Comparison of ENCODE assay signal across 21 mouse cellular contexts in the genomic region with DNA sequence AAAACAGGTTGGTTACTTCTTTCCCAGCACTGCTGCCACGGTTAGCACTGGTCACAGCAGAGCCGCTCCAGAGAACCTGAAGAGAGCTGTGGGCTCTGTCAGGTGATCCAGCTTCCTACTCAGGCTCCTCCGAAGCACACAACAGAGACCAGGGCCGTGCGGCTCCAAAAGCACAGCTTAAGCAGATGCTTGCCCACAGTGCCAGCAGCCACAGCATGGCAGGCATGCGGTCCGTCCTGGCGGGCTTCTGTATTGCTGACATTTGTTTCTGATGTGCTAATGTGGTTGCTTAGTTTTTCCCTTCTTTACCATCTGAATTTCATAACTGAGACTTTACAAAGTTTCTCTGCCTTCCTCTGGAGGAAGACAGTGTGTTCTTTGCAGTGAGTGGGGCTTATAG. TPM values are rescaled to one million over a fixed set of nuclear protein-coding genes. Genes with fewer than 3 reads are reported as not detected.
A peak's percentile ranks its signal among the peaks of the same experiment; 100 is the strongest.
DNase-seq lines count a peak whose midpoint lies in the region; ATAC-seq and TF ChIP-seq lines count a peak whose summit lies in the region.
"Had no signal": no experiment of that assay in that cellular context is flagged by ENCODE, and none has a peak within 500 bp of the region (broad histone marks: within the 10 kb centered on the region; RNA-seq: fewer than 3 reads in every experiment).

No protein-coding gene starts in this region.

- no peaks in the 10 kb centered on the region for H3K27me3 ChIP-seq in forebrain, postnatal 0 days (ENCODE audit: insufficient read depth, low read length)
- H3K27me3 ChIP-seq in forebrain, embryonic 11.5 days (ENCODE audit: control insufficient read depth, insufficient read depth, low read length), result no peaks in the 10 kb centered on the region
- H3K27me3 ChIP-seq: heart, embryonic 13.5 days; hindbrain, embryonic 12.5 days; hindbrain, embryonic 15.5 days had no signal

- peaks cover 10% of the 10 kb centered on the region; the same call in 1 of the 2 replicates for H3K36me3 ChIP-seq in forebrain, postnatal 0 days (ENCODE audit: insufficient read depth)
- H3K36me3 ChIP-seq in forebrain, embryonic 11.5 days (ENCODE audit: control insufficient read depth, insufficient read depth, low read length), result no peaks in the 10 kb centered on the region; the same call in 1 of the 2 replicates

- H3K9ac ChIP-seq in forebrain, postnatal 0 days, result no peak overlapping the region
- no peak overlapping the region for H3K9ac ChIP-seq in forebrain, embryonic 11.5 days (ENCODE audit: low read length)
- H3K9ac ChIP-seq: heart, embryonic 13.5 days; hindbrain, embryonic 12.5 days; hindbrain, embryonic 15.5 days had no signal

- H3K4me1 ChIP-seq in forebrain, postnatal 0 days (ENCODE audit: insufficient read depth), result no peaks in the 10 kb centered on the region
- no peaks in the 10 kb centered on the region for H3K4me1 ChIP-seq in forebrain, embryonic 11.5 days (replicated peaks; ENCODE audit: control insufficient read depth, insufficient read depth, low read length)
- H3K4me1 ChIP-seq: forebrain, embryonic 10.5 days; hindbrain, embryonic 12.5 days had no signal

- TF ChIP-seq POLR2A in brain, embryonic 14.5 days (IDR thresholded peaks at IDR 0.05; ENCODE audit: borderline replicate concordance, extremely low read depth, insufficient read depth, insufficient read length, poor library complexity, severe bottlenecking), result no peak

- H3K9me3 ChIP-seq in forebrain, postnatal 0 days (ENCODE audit: low read length), result no peaks in the 10 kb centered on the region
- H3K9me3 ChIP-seq in forebrain, embryonic 11.5 days (ENCODE audit: control insufficient read depth, low read length), result no peaks in the 10 kb centered on the region
- H3K9me3 ChIP-seq: forebrain, embryonic 10.5 days; heart, embryonic 10.5 days; heart, embryonic 13.5 days; hindbrain, embryonic 12.5 days; hindbrain, embryonic 15.5 days had no signal

- WGBS in forebrain, postnatal 0 days, result 84% methylated on average over 8 of the region's 8 CpGs
- 91% methylated on average over 8 of the region's 8 CpGs for WGBS in forebrain, embryonic 11.5 days

- peak; percentile 38; the same call in 1 of the 2 replicates for ATAC-seq in forebrain, postnatal 0 days
- no peak for ATAC-seq in forebrain, embryonic 11.5 days (replicated peaks; ENCODE audit: low FRiP score)
- ATAC-seq: CD4-positive, CD25-positive, alpha-beta regulatory T cell, adult 4 months; intestine, postnatal 0 days had no signal

- no peak overlapping the region for H3K4me3 ChIP-seq in forebrain, postnatal 0 days (ENCODE audit: low read depth, low read length)
- no peak overlapping the region for H3K4me3 ChIP-seq in forebrain, embryonic 11.5 days (ENCODE audit: low read depth, low read length)
- H3K4me3 ChIP-seq: forebrain, embryonic 10.5 days; heart, adult 2 months; heart, embryonic 10.5 days; heart, embryonic 13.5 days; hindbrain, embryonic 12.5 days; hindbrain, embryonic 15.5 days had no signal

- no peak for DNase-seq in forebrain, postnatal 0 days
- DNase-seq in forebrain, embryonic 11.5 days (ENCODE audit: low spot score), result no peak
- peak; percentile 10 for DNase-seq in layer of hippocampus, adult 11-12 months (ENCODE audit: low spot score)
- no peak for DNase-seq in layer of hippocampus, adult 18-20 months (ENCODE audit: low spot score in 2 of 2)
- peak; percentile 29 for DNase-seq in brain, adult 2 months (ENCODE audit: low read depth, low spot score)
- DNase-seq in brain, embryonic 14.5 days (ENCODE audit: low read depth), result peak; percentile 18
- DNase-seq: adrenal gland, adult 2 months; adrenal gland, postnatal 14 days; cerebellum, adult 18-20 months; cerebellum, adult 9-10 months; cerebellum, postnatal 14 days; gastrocnemius, postnatal 25 days; heart, adult 2 months; heart, postnatal 14 days had no signal

- TF ChIP-seq CTCF in forebrain, postnatal 0 days (IDR thresholded peaks at IDR 0.05; ENCODE audit: low read depth), result no peak
- no peak for TF ChIP-seq CTCF in brain, embryonic 14.5 days (IDR thresholded peaks at IDR 0.05; ENCODE audit: borderline replicate concordance, extremely low read depth, insufficient read depth, insufficient read length)

- no peak overlapping the region for H3K27ac ChIP-seq in forebrain, postnatal 0 days (ENCODE audit: low read depth, low read length)
- no peak overlapping the region for H3K27ac ChIP-seq in forebrain, embryonic 11.5 days (ENCODE audit: low read depth, low read length)
- H3K27ac ChIP-seq: forebrain, embryonic 10.5 days; heart, adult 2 months; heart, embryonic 10.5 days; heart, embryonic 13.5 days; hindbrain, embryonic 12.5 days; hindbrain, embryonic 15.5 days had no signal

- H3K4me2 ChIP-seq in forebrain, postnatal 0 days (ENCODE audit: low read depth), result no peak overlapping the region
- no peak overlapping the region for H3K4me2 ChIP-seq in forebrain, embryonic 11.5 days (ENCODE audit: low read depth, low read length, severe bottlenecking)
- H3K4me2 ChIP-seq: heart, embryonic 13.5 days; hindbrain, embryonic 12.5 days; hindbrain, embryonic 15.5 days had no signal

RNA-seq across cellular contexts. Expression of a gene that starts 17.2 kb away (rescaled TPM):
- 14.8 and 21.8 TPM in 2 replicates for total RNA-seq in forebrain, postnatal 0 days (2014; rRNA removed)
- polyA plus RNA-seq in forebrain, postnatal 0 days (2015; fragmentation: Nextera tagmentation; extraction: Ambion mirVana), result 10.9 and 11.8 TPM in 2 replicates
- polyA plus RNA-seq in forebrain, embryonic 11.5 days (2014; fragmentation: Nextera tagmentation; extraction: Ambion mirVana), result 20.3 and 23.6 TPM in 2 replicates
- total RNA-seq in layer of hippocampus, adult 18-20 months (2021), result 10 to 100 TPM; 14.4 to 14.9 TPM
- polyA plus RNA-seq in brain, embryonic 14.5 days (2012; rRNA removed), result 9.1 and 9.3 TPM in 2 replicates

Comparison
In these comparisons a context has a peak if more than half of its experiments do, and no peak if none do; other contexts are left out.
1. DNase-seq: peak in layer of hippocampus, adult 11-12 months (single experiment), brain, adult 2 months (single experiment) and brain, embryonic 14.5 days (single experiment); none in forebrain, postnatal 0 days (single experiment), forebrain, embryonic 11.5 days (single experiment) and layer of hippocampus, adult 18-20 months (0 of 2).